23 mouse cellular contexts compared by ENCODE assay signal in genomic region chr15:92304221-92304620, GRCm38 (mm10).
"Had no signal": no experiment of that assay in that cellular context is flagged by ENCODE, and none has a peak within 500 bp of the region (broad histone marks: within the 10 kb centered on the region; RNA-seq: fewer than 3 reads in every experiment).

No protein-coding gene starts in this region.

- H3K4me1 ChIP-seq: kidney, embryonic 15.5 days; liver, embryonic 12.5 days; liver, embryonic 15.5 days; lung, embryonic 15.5 days; megakaryocyte, embryonic 14.5 days; midbrain, embryonic 13.5 days; stomach, embryonic 15.5 days had no signal

- H3K27me3 ChIP-seq: kidney, embryonic 15.5 days; liver, embryonic 12.5 days; liver, embryonic 15.5 days; lung, embryonic 15.5 days; megakaryocyte, embryonic 14.5 days; midbrain, embryonic 13.5 days; stomach, embryonic 15.5 days had no signal

- ATAC-seq: liver, embryonic 12.5 days; midbrain, embryonic 13.5 days had no signal

- H3K27ac ChIP-seq: kidney, embryonic 15.5 days; limb, embryonic 10.5 days; limb, embryonic 13.5 days; liver, embryonic 12.5 days; liver, embryonic 15.5 days; lung, embryonic 15.5 days; midbrain, embryonic 10.5 days; midbrain, embryonic 13.5 days; stomach, embryonic 15.5 days had no signal

- H3K9me3 ChIP-seq: kidney, embryonic 15.5 days; limb, embryonic 10.5 days; limb, embryonic 13.5 days; liver, embryonic 12.5 days; liver, embryonic 15.5 days; lung, embryonic 15.5 days; midbrain, embryonic 10.5 days; midbrain, embryonic 13.5 days; stomach, embryonic 15.5 days had no signal

- H3K4me2 ChIP-seq: kidney, embryonic 15.5 days; limb, embryonic 13.5 days; liver, embryonic 12.5 days; liver, embryonic 15.5 days; lung, embryonic 15.5 days; midbrain, embryonic 13.5 days; stomach, embryonic 15.5 days had no signal

- H3K9ac ChIP-seq: kidney, embryonic 15.5 days; limb, embryonic 13.5 days; liver, embryonic 12.5 days; liver, embryonic 15.5 days; lung, embryonic 15.5 days; midbrain, embryonic 13.5 days; stomach, embryonic 15.5 days had no signal

- H3K36me3 ChIP-seq: kidney, embryonic 15.5 days; limb, embryonic 10.5 days; limb, embryonic 13.5 days; liver, embryonic 12.5 days; liver, embryonic 15.5 days; lung, embryonic 15.5 days; midbrain, embryonic 10.5 days; midbrain, embryonic 13.5 days; stomach, embryonic 15.5 days had no signal

- DNase-seq: kidney, adult 11 months; kidney, adult 8-10 months; kidney, postnatal 10 days; kidney, postnatal 36 days; liver; lung, adult 18-20 months; lung, postnatal 10 days; lung, postnatal 36 days; right cerebral cortex, postnatal 25 days; spleen, adult 18-20 months; thymus, adult 2 months; thymus, postnatal 14 days; thymus, postnatal 4 days had no signal

- H3K4me3 ChIP-seq: kidney, embryonic 15.5 days; limb, embryonic 10.5 days; limb, embryonic 13.5 days; liver, embryonic 12.5 days; liver, embryonic 15.5 days; lung, embryonic 15.5 days; megakaryocyte, embryonic 14.5 days; midbrain, embryonic 10.5 days; midbrain, embryonic 13.5 days; stomach, embryonic 15.5 days had no signal
